Mouse (Mus musculus): ENCODE measurements around the gene Cdan1. TPM values are rescaled to one million over a fixed set of nuclear protein-coding genes. Genes with fewer than 3 reads are reported as not detected.

Gene Cdan1
- 0.78 and 1.9 TPM in 2 replicates for polyA plus RNA-seq (2021; fragmentation: Nextera tagmentation)
- long read RNA-seq, experiment 1, partial matches to known transcripts: 1 of 3 reads
- long read RNA-seq, experiment 1, other reads (novel, unspliced or antisense): 2 of 3 reads
- long read RNA-seq, experiment 2, partial matches to known transcripts: 9 of 9 reads
- long read RNA-seq, experiment 2, other reads (novel, unspliced or antisense): 0 of 9 reads

DNA sequence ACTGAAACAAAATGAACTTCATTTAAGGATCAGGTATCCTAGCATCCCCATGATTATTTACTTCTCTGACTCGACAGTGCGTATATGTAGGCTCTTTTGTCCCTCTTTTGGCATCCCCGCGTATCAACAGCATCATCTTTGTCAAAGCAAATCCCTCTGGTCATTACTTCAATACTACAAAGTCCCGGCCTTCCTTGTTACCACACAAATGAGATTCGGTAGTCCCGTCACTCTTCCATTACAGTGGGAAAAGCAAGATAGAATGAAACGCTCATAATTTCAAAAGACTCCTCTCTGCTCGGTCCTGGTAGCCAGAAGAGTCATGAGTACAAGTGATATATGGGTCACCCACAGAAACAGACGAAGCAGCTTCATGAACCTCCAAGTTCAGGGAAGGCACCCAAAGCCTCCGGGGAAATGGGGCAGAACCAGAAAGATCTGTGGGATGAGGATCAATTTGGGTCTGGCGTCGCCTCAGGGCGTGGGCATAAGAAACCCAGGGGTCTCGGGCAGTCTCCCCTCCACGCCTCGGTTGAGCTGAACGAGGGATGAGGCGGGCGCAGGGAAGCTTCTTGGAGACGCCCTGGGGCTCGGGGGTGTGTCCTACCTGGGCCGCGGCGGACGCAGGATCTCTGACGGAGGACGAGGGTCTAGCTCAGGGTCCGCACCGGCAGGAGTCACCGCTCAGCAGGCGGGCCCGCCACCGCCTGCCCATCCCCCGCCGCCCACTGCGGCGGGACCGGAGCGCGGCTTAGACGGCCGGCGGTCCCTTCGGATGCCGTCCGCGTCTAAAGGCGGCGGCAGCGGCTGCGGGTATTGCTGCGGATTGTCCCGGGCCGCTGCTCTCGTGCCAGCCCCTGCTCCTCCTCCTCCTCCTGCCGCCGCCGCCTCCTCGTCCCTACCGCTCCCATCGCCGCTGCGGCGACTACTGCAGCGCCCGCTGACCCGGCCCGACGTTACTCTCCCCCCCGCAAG, at the start of gene Cdan1:
Gene Cdan1 (minus strand): TSS at position 680 of the 975 bp plus-strand sequence.

DNA sequence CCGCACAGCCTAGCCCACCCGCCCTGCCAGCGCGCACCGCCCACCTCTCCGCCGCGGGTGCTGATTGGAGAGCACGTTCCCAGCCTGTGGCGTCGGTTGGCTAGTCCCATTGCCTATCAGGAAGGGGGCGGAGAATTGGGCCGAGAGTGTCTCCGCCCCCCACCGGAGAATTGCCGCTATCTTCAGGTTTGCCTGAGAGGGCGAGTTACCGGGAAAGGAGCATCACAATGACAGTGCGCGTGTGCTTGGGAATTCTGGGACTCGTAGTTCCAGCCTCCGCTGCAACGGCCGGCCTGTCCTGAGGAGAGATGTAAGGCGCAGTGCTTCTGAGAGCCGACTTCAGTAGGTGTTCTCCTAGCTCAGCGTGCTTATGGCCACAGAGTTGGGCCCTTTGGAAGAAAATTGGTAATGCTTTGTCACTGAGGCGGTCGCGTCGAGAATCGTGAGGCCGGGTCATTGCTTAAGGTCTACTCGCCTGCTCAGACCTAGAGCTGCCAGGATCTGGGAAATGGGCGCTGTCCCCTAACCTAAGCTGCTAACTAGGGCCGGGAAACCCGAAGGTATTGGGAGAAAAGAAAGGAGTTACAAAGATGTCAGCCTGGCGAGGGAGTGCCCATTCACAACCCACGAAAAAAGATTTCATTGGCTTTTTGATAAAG, 625 bp upstream of the Cdan1 start, which contains the start of gene Ttbk2:
Gene Ttbk2 (minus strand): TSS at position 181 of the 659 bp plus-strand sequence.

Other genes with a start within 250 kb of the Cdan1 start
- gene Haus2, start 240.7 kb downstream of the Cdan1 start, polyA plus RNA-seq (2021; fragmentation: Nextera tagmentation): 11.6 and 12.9 TPM in 2 replicates
- gene Lrrc57, start 240.6 kb downstream of the Cdan1 start, polyA plus RNA-seq (2021; fragmentation: Nextera tagmentation): 52.5 and 58.4 TPM in 2 replicates
- 0.46 and 0.80 TPM in 2 replicates for gene Stard9, start 221.0 kb downstream of the Cdan1 start, polyA plus RNA-seq (2021; fragmentation: Nextera tagmentation)
- gene Ttbk2, start 476 bp upstream of the Cdan1 start, polyA plus RNA-seq (2021; fragmentation: Nextera tagmentation): 6.2 and 7.3 TPM in 2 replicates
- gene Ubr1, start 120.6 kb upstream of the Cdan1 start, polyA plus RNA-seq (2021; fragmentation: Nextera tagmentation): 21.8 and 22.9 TPM in 2 replicates
- 11.1 and 11.6 TPM in 2 replicates for gene Tmem62, start 126.9 kb upstream of the Cdan1 start, polyA plus RNA-seq (2021; fragmentation: Nextera tagmentation)
- gene Ccndbp1, start 158.3 kb upstream of the Cdan1 start, polyA plus RNA-seq (2021; fragmentation: Nextera tagmentation): 60.9 and 62.8 TPM in 2 replicates
- not detected in 2 replicates for gene Epb42, start 186.9 kb upstream of the Cdan1 start, polyA plus RNA-seq (2021; fragmentation: Nextera tagmentation)
- not detected in 2 replicates for gene Tgm5, start 235.7 kb upstream of the Cdan1 start, polyA plus RNA-seq (2021; fragmentation: Nextera tagmentation)